Mouse (Mus musculus) liver, postnatal 0 days (tissue): Measurements from ENCODE around the gene Cped1. TPM values are rescaled to one million over a fixed set of nuclear protein-coding genes. Genes with fewer than 3 reads are reported as not detected.

ENCODE experiments used
- ATAC-seq: fragments of 200-750 bp; cut with Nextera tagmentation; 2 replicates; pipeline ENCODE4 v1.8.0; 2017; ENCODE audit warnings: mild to moderate bottlenecking, moderate library complexity
- DNase-seq: peaks from one replicate; pipeline ENCODE4 v3.0.0-alpha.2; 2016
- H3K27ac ChIP-seq: fragments of 300-500 bp; sonication (generic); 2 replicates; pipeline ENCODE4 v1.5.1; 2014; ENCODE audit warnings: antibody characterized with exemption, moderate library complexity, mild to moderate bottlenecking, low read depth
- H3K27me3 ChIP-seq: fragments of 300-500 bp; sonication (generic); 2 replicates; pipeline ENCODE4 v1.6.1; 2014; ENCODE audit warnings: low read length, control low read depth, mixed read lengths; ENCODE audit not compliant: insufficient read depth
- H3K36me3 ChIP-seq: fragments of 300-500 bp; sonication (generic); replicated peaks from 2 replicates; pipeline ENCODE4 v1.6.1; 2014; ENCODE audit warnings: mild to moderate bottlenecking, control low read depth, low read length, moderate library complexity, mixed read lengths; ENCODE audit not compliant: insufficient read depth
- H3K4me1 ChIP-seq: fragments of 300-500 bp; sonication (generic); 2 replicates; pipeline ENCODE4 v1.6.1; 2014; ENCODE audit warnings: antibody characterized with exemption, mild to moderate bottlenecking, control low read depth; ENCODE audit not compliant: insufficient read depth
- H3K4me2 ChIP-seq: fragments of 300-500 bp; sonication (generic); 2 replicates; pipeline ENCODE4 v1.6.1; 2014; ENCODE audit warnings: low read depth, mild to moderate bottlenecking, low read length, moderate library complexity, mixed read lengths
- H3K4me3 ChIP-seq: fragments of 300-500 bp; sonication (generic); 2 replicates; pipeline ENCODE4 v1.5.1; 2014; ENCODE audit warnings: low read depth, low read length
- H3K9ac ChIP-seq: fragments of 300-500 bp; sonication (generic); replicated peaks from 2 replicates; pipeline ENCODE4 v1.6.1; 2014; ENCODE audit warnings: mild to moderate bottlenecking, moderate library complexity
- H3K9me3 ChIP-seq: fragments of 300-500 bp; sonication (generic); 2 replicates; pipeline ENCODE4 v1.6.1; 2016; ENCODE audit warnings: mild to moderate bottlenecking, control low read depth, low read length, mixed read lengths
- CTCF ChIP-seq: sonication (generic); IDR thresholded peaks from 2 replicates; pipeline ENCODE4 v1.5.1; 2016; ENCODE audit warnings: antibody characterized with exemption, low read depth
- EP300 ChIP-seq: IDR thresholded peaks from 2 replicates; pipeline ENCODE4 v1.6.1; 2016; ENCODE audit warnings: antibody characterized with exemption, low read depth, mild to moderate bottlenecking
- WGBS: fragments of 180-500 bp; shearing (Covaris S2); extraction: QIAGEN DNeasy Blood & Tissue Kit; methylation state at CpG from one replicate; pipeline ENCODE4 v1.1.7; 2014; ENCODE audit not compliant: insufficient replicate concordance; 5-methylcytosine and 5-hydroxymethylcytosine counted together
- polyA plus RNA-seq: library from polyadenylated mRNA; unstranded; fragments of >200 nt; fragmentation: Nextera tagmentation; extraction: Ambion mirVana; gene quantifications from 2 replicates; pipeline ENCODE4 v1.2.1, GENCODE M21; 2015

Gene Cped1
- 8.2 and 8.9 TPM in 2 replicates for polyA plus RNA-seq

- Histone ChIP-seq H3K9me3 (no peaks in the 10 kb centered on the region), H3K4me3 (peak within 1 kb of the TSS; percentile 54), H3K27ac (peak within 1 kb of the TSS; percentile 87), H3K4me1 (peaks cover 4% of the 10 kb centered on the region; the same call in 1 of the 2 replicates), H3K27me3 (0 out of 2 replicates have a peak, but pooled peaks cover 4% of the 10 kb centered on the region), H3K36me3 (no peaks in the 10 kb centered on the region), H3K4me2 (peak within 1 kb of the TSS; percentile 73), H3K9ac (peak within 1 kb of the TSS; percentile 56)
- ATAC-seq (peak; percentile 78), DNase-seq (peak; percentile 71)
- 1% methylated on average over 38 of the region's 38 CpGs for WGBS
- TF ChIP-seq EP300 (no peak), CTCF (no peak)
Observed at GRCm38 (mm10) chr6:21985732-21986540, at the start of gene Cped1. Gene Cped1 (plus strand): TSS chr6:21985916.

DNA sequence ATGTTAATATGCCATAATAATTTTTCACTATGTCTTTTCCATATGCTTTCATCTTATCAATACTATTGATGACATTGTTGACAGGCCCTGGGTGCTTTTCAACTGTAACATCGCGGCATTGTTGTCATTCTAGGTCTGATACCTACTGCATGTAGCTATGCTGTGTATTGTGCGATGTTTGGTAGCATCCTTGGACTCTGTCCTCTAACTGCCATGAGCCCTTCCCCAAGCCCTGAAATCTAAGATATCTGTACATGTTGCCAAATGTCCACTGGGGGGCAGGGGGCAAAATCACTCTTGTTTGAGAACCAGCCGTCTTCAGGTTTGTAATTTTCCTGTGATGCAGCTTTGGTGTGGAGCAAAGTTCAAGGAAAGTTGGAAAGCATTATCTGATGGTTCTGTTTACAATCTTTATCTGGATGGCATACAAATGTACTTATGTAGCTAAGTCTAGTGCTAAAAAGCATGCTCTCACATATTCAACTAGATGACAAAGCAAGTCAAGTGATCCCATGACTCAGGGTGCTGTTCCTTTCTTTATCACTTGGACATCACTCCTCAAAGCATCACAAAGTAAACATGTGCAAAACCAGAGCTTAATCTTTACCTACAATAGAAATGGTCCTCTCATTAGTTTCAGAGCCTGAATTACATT, 47.6 kb upstream of the Cped1 start:
- DNase-seq (no peak), ATAC-seq (no peak)
- Histone ChIP-seq H3K27me3 (no peaks in the 10 kb centered on the region), H3K4me2 (no peak overlapping the region), H3K9me3 (no peaks in the 10 kb centered on the region), H3K9ac (no peak overlapping the region), H3K27ac (no peak overlapping the region), H3K36me3 (no peaks in the 10 kb centered on the region), H3K4me3 (no peak overlapping the region), H3K4me1 (0 out of 2 replicates have a peak, but pooled peaks cover 4% of the 10 kb centered on the region)
- WGBS, result 56% methylated on average over 4 of the region's 4 CpGs
- no peak; the same call in 1 of the 2 replicates for TF ChIP-seq CTCF

GRCm38 (mm10) chr6:21949226-21949731, 36.4 kb upstream of the Cped1 start, which contains the start of gene Ing3:
Gene Ing3 (plus strand): TSS chr6:21949571.
- H3K27me3 ChIP-seq, result no peaks in the 10 kb centered on the region
- no peaks in the 10 kb centered on the region for H3K9me3 ChIP-seq
- H3K9ac ChIP-seq, result peak within 1 kb of the TSS; percentile 75
- peak within 1 kb of the TSS; percentile 98 for H3K27ac ChIP-seq
- DNase-seq (peak; percentile 95), ATAC-seq (peak; percentile 93)
- H3K36me3 ChIP-seq, result peaks cover 13% of the 10 kb centered on the region; the same call in 1 of the 2 replicates
- TF ChIP-seq CTCF (no peak), EP300 (peak; percentile 40; the same call in 1 of the 2 replicates)
- H3K4me2 ChIP-seq, result peak within 1 kb of the TSS; percentile 79
- H3K4me3 ChIP-seq, result peak within 1 kb of the TSS; percentile 65
- under 1% methylated on average over 35 of the region's 35 CpGs for WGBS
- 0 out of 2 replicates have a peak, but pooled peaks cover 3% of the 10 kb centered on the region for H3K4me1 ChIP-seq

GRCm38 (mm10) chr6:21949771-21950448, 35.8 kb upstream of the Cped1 start:
- Histone ChIP-seq H3K4me1 (0 out of 2 replicates have a peak, but pooled peaks cover 3% of the 10 kb centered on the region), H3K9ac (peak overlapping the region; percentile 75), H3K4me3 (peak overlapping the region; percentile 65), H3K36me3 (peaks cover 18% of the 10 kb centered on the region; the same call in 1 of the 2 replicates), H3K4me2 (peak overlapping the region; percentile 79), H3K27ac (peak overlapping the region; percentile 98), H3K27me3 (no peaks in the 10 kb centered on the region), H3K9me3 (no peaks in the 10 kb centered on the region)
- DNase-seq (peak; percentile 98), ATAC-seq (peak; percentile 90)
- TF ChIP-seq CTCF, result peak; percentile 15; the same call in 1 of the 2 replicates
- TF ChIP-seq EP300, result no peak
- 2% methylated on average over 50 of the region's 68 CpGs for whole genome bisulfite sequencing

- no peak for TF ChIP-seq EP300
- TF ChIP-seq CTCF, result no peak
Observed at GRCm38 (mm10) chr6:21950676-21951075, 35.0 kb upstream of the Cped1 start.

More at GRCm38 (mm10) chr6:21950676-21951075, 35.0 kb upstream of the Cped1 start:
- 70% methylated on average over 2 of the region's 2 CpGs for WGBS
- Histone ChIP-seq H3K4me3 (peak overlapping the region; percentile 65), H3K4me2 (peak overlapping the region; percentile 79), H3K27ac (peak overlapping the region; percentile 98), H3K9me3 (no peaks in the 10 kb centered on the region), H3K36me3 (peaks cover 23% of the 10 kb centered on the region), H3K9ac (peak overlapping the region; percentile 75), H3K4me1 (0 out of 2 replicates have a peak, but pooled peaks cover 3% of the 10 kb centered on the region), H3K27me3 (no peaks in the 10 kb centered on the region)
- DNase-seq, result no peak
- ATAC-seq, result no peak
